In genomic region chr6:138754955-138755303, GRCm38 (mm10) we compare ENCODE assay signal across 18 mouse cellular contexts.
"Had no signal": no experiment of that assay in that cellular context is flagged by ENCODE, and none has a peak within 500 bp of the region (broad histone marks: within the 10 kb centered on the region; RNA-seq: fewer than 3 reads in every experiment).

No protein-coding gene starts in this region.

- H3K4me1 ChIP-seq: liver, embryonic 13.5 days; midbrain, embryonic 12.5 days; midbrain, embryonic 15.5 days; neural tube, embryonic 12.5 days; neural tube, embryonic 15.5 days; stomach, embryonic 15.5 days had no signal

- H3K4me3 ChIP-seq: left cerebral cortex, adult 2 months; liver, embryonic 13.5 days; midbrain, embryonic 12.5 days; midbrain, embryonic 15.5 days; neural tube, embryonic 12.5 days; neural tube, embryonic 15.5 days; stomach, embryonic 15.5 days had no signal

- H3K4me2 ChIP-seq: liver, embryonic 13.5 days; midbrain, embryonic 12.5 days; midbrain, embryonic 15.5 days; neural tube, embryonic 12.5 days; neural tube, embryonic 15.5 days; stomach, embryonic 15.5 days had no signal

- H3K9ac ChIP-seq: liver, embryonic 13.5 days; midbrain, embryonic 12.5 days; midbrain, embryonic 15.5 days; neural tube, embryonic 12.5 days; neural tube, embryonic 15.5 days; stomach, embryonic 15.5 days had no signal

- H3K36me3 ChIP-seq: liver, embryonic 13.5 days; midbrain, embryonic 12.5 days; midbrain, embryonic 15.5 days; neural tube, embryonic 12.5 days; neural tube, embryonic 15.5 days; stomach, embryonic 15.5 days had no signal

- H3K27me3 ChIP-seq: liver, embryonic 13.5 days; midbrain, embryonic 12.5 days; midbrain, embryonic 15.5 days; neural tube, embryonic 12.5 days; neural tube, embryonic 15.5 days; stomach, embryonic 15.5 days had no signal

- H3K27ac ChIP-seq: left cerebral cortex, adult 2 months; liver, embryonic 13.5 days; midbrain, embryonic 12.5 days; midbrain, embryonic 15.5 days; neural tube, embryonic 12.5 days; neural tube, embryonic 15.5 days; stomach, embryonic 15.5 days had no signal

- DNase-seq: kidney, adult 9 months; kidney, postnatal 14 days; kidney, postnatal 4 days; layer of hippocampus, adult 9-11 months; layer of hippocampus, postnatal 36 days; liver, embryonic 13.5 days; lung, adult 2 months; lung, postnatal 14 days; lung, postnatal 4 days; right cerebral cortex, postnatal 25 days; spleen, adult 18-20 months; thymus, postnatal 25 days had no signal

- ATAC-seq: midbrain, embryonic 15.5 days had no signal

- H3K9me3 ChIP-seq: liver, embryonic 13.5 days; midbrain, embryonic 12.5 days; midbrain, embryonic 15.5 days; neural tube, embryonic 12.5 days; neural tube, embryonic 15.5 days; stomach, embryonic 15.5 days had no signal
